Mouse (Mus musculus) T-helper 2 cell (primary cell): ENCODE measurements around the gene Guk1.

Experiments used
- in situ Hi-C: fragments of 300-600 bp; cut with MboI, MseI; formaldehyde crosslinking; loops from one replicate; pipeline ENCODE4 v1.15.1; 2025; ENCODE audit warnings: high pct_unique_total_duplicates

The Guk1 gene

DNA sequence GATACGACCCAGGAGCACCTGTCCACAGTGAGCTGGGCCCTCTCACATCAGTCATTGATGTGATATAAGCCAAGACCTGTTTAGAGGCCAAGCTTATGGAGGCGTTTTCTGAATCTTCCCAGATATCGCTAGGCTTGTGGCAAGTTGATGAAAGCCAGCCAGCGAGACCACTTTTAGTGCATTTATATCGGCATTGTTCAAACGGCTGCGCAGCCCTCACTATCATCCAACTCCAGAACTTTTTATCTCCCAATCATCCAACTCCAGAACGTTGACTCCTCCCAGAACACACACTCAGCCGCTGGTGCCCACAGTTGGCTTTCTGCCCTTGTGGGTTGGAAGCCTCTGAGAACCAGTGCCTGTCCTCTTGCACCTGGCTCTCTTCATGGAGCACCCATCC, 27.6 kb downstream of the Guk1 start:
- in situ Hi-C loops = no loop called here

GRCm38 (mm10) chr11:59163255-59164236, 28.5 kb downstream of the Guk1 start, which contains the start of gene Iba57:
TSS of gene Iba57 (minus strand) at chr11:59163739.
- in situ Hi-C loops = no loop called here

DNA sequence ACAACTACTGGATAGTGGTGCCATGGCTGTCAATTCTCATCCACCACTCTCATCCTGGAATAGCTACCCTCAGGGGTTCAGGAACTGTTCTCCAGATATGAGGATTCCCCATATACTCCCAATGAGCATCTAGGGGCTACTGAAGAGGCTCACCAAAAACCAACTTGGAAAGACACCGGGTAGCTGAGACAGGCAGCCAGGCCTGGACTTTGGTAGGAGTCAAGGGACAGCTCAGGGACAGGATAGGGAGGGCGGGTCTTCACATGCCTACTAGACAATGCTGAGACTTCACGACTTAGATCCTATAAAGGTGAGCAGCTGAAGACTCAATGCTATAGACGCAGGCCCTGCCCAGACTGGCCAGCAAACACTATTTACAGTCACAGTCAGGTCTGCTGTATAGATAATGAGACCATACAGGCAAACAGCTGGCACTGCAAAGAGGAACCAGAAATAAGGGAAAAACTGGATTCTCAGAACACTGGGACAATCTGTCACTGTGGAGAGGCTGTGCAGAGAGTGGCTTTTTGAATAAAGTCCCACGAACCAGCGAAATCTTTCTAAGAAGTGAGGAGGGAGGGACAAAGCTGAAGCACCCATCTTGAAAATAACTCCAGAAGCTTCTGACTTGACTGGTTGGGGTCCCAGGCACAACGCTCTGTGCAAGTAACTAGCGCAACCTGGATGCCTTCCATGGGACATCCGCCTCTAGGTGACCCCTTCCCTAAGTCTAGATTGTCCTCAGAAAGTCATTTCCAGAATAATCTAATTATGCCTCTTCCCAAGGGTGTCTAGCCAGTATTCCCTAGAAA, 29.4 kb downstream of the Guk1 start:
- in situ Hi-C loops = no loop called here

DNA sequence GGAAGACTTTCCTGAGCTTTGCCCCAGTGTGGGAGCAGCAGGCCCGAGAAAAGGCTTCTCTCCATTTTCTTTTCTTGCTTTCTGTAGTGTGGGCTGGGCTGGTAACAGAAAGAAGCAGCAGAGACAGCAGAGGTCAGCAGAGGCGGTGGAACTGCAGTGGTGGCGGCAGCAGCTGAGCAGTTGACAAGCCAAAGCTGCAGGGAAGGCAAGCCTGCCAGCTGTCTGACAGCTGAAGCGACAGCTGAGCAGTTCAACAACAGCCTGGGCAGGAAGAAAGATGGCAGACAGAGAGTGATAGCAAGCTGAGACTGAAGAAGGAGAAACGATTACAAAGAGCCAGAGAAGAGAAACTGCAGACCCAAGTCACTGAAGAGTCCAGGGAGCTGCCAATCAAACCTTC, 30.6 kb downstream of the Guk1 start:
- in situ Hi-C loops = no loop called here

DNA sequence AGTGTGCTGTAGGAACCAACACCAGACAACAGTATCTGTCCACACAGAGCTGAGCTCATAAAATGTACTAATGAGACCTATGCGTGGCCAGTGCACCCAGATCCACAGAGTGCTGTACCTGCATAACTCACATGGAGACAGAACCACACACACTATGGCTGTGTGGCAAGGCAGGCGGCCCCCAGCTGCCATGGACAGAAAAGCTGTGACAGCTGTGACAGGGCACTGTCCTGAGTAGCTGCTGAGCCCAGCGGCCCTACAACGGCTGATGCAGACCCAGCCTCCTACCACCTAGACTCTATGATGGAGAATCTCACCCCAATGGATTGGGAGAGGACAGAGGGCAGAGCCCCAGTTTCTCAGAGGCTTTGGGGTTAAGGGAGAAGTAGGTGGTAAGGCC, 32.5 kb downstream of the Guk1 start:
- in situ Hi-C loops = no loop called here

- in situ Hi-C loops = no loop called here
These were observed 32.9 kb downstream of the Guk1 start for GRCm38 (mm10) chr11:59159099-59159498.

GRCm38 (mm10) chr11:59155900-59156299, 36.1 kb downstream of the Guk1 start:
- in situ Hi-C loops = no loop called here

DNA sequence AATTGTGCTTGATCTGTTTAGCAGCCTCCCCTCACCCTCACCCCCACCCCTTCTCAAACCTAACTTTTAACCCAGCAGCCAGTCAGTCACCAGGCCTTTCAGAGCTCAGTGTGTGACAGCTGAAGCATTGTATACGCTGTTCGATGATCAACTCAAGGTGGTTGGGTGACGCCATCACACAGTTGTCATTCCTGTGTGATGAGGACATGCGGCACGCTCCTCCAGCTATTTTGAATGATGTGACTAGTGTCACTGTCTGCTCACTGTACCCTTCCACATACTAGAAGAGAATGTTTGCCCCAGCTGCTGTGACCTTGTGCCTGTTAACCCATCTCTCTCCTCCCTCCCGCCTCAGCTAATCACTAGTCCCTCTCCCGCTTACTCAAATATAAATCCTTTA, 37.8 kb downstream of the Guk1 start:
- in situ Hi-C loops = no loop called here

DNA sequence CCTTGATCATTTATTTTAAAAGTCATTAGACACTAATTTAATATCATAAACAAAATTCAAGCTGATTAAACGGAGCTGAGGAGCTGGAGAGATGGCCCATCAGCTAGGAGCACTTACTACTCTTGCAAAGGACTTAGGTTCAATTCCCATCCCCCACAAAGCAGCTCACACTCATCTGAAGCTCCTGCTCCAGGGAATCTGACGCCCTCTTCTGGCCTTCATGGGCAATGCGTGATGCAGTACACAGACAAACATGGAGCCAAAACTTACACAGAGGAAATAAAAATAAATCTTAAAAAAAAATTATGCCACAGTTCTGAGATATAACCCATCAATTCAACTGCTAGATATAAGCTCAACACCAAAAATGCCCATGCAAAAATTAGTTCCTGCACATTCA, 40.3 kb downstream of the Guk1 start:
- in situ Hi-C loops = no loop called here

- in situ Hi-C loops = no loop called here
These were observed 42.7 kb downstream of the Guk1 start for GRCm38 (mm10) chr11:59149302-59149701.

GRCm38 (mm10) chr11:59142962-59143361, 49.0 kb downstream of the Guk1 start:
- in situ Hi-C loops = no loop called here

DNA sequence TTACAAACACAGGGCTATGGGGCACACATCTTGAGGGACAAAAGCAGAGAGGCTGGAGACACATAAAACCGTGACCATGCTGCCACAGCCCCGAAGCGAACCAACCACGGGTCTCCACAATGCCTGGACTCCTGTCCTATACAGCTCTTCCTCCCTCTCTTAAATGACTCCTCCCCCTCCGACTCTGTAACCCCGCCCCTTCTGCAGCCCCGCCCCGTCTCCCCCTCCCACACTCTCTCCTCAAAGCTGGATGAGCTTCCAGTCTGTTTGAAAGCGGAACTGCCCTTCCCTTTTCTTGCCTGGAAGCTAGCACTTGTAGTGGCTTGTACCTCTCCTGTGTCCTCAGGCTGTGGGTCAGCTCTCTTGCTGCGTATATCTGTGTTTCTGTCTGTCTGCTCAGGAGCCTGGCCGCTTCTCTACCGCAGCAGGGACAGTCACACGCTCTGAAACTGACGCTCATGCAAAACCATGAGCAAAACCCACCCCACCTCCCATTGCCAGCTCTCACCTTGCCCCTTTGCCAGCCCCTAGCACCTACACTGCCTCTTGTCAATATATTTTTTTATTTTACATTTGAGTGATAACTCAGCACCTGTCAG, 50.1 kb downstream of the Guk1 start:
- in situ Hi-C loops = no loop called here

GRCm38 (mm10) chr11:59138537-59139486, 53.2 kb downstream of the Guk1 start:
- in situ Hi-C loops = no loop called here

DNA sequence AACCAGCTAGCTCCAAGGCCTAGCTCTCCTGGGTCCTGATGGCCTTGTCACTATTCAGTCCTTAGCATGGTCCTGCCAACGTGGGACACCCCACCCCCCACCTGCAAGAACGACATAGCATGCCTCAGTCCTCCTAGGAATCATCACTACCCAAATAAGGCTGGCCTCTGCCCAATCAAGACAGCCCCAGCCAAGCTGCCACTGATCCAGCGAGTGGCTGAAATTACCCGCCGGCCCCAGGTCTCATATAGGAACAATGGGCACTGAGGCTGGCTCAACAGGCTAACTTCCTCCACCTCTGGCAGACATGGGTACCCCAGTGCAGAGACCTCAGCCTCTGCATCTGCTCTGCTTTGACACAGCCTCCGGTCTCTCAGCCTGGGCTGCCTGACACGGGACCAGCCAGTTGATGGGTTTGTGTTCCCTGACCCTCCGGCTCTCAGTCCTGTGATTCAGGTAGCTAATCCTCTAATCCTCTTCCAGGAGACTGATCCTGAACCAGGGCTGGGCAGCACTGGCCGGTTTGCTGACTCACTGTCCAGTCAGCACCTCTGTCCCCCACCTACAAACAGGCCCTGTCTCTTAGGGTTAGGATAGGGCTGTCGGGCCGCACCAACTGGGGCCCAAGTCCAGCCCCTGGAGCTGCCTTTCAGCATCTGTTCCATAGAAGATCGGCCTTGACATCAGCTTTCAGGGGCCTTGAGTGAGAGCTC, 54.9 kb downstream of the Guk1 start:
- in situ Hi-C loops = no loop called here

DNA sequence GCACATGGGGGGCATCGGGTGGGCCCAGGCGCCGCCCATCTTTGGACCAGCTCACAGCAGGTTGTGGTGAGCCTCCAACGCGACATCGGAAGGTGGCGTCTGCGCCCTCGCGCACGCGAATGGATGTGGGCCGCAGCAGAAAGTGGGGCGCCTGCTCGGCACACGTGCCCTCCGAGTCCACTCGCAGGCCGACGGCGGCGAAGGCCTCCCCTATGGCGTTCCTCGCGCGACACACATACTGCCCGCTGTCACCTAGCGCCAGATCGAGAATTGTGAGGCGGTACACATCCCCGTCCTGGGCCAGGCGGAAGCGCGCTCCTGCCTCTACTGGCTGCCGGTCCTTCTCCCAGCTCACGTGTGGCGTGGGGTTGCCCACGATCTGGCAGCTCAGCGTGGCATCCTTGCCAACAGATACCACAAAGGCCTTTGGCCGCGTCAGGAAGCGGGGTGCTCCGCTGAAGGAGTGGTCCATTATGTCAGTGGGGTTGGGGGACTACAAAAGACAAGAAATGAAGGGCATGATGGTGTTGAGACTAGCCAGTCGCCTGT, 56.0 kb downstream of the Guk1 start, which contains the start of gene Obscn:
Gene Obscn (minus strand): TSS at position 499 of the 549 bp plus-strand sequence.
- in situ Hi-C loops = no loop called here

GRCm38 (mm10) chr11:59135051-59135820, 56.8 kb downstream of the Guk1 start:
- in situ Hi-C loops = no loop called here

GRCm38 (mm10) chr11:59134373-59134997, 57.5 kb downstream of the Guk1 start:
- in situ Hi-C loops = no loop called here
